Mouse (Mus musculus) 3T3-L1 (cell line): ENCODE data around the gene Ccl4.
A peak's percentile ranks its signal among the peaks of the same experiment; 100 is the strongest.

Experiments
- DNase-seq: peaks from one replicate; pipeline ENCODE4 v3.0.0-alpha.2; 2015; ENCODE audit warnings: low read depth, low spot score

Gene Ccl4

GRCm38 (mm10) chr11:83671743-83672142 is 9.4 kb downstream of the Ccl4 start:
- DNase-seq, result no peak

- no peak for DNase-seq
These were observed 13.3 kb downstream of the Ccl4 start for GRCm38 (mm10) chr11:83675665-83676064.

- DNase-seq, result peak; percentile 87
These were observed 27.5 kb downstream of the Ccl4 start for GRCm38 (mm10) chr11:83689918-83690317.

GRCm38 (mm10) chr11:83692008-83692407 is 29.6 kb downstream of the Ccl4 start:
- no peak for DNase-seq

GRCm38 (mm10) chr11:83703705-83704104 is 41.3 kb downstream of the Ccl4 start, which contains the start of gene Wfdc17:
Gene Wfdc17 (plus strand): TSS chr11:83703991.
- no peak for DNase-seq

GRCm38 (mm10) chr11:83708715-83709114 is 46.3 kb downstream of the Ccl4 start, which contains the start of gene Wfdc18:
Gene Wfdc18 (plus strand): TSS chr11:83709015.
- no peak for DNase-seq

GRCm38 (mm10) chr11:83709683-83710082 is 47.3 kb downstream of the Ccl4 start:
- DNase-seq, result no peak

- peak; percentile 38 for DNase-seq
These were observed 50.3 kb downstream of the Ccl4 start for GRCm38 (mm10) chr11:83712671-83713070.

- no peak for DNase-seq
These were observed 51.5 kb downstream of the Ccl4 start for GRCm38 (mm10) chr11:83713925-83714324.
